Mouse (Mus musculus) heart, embryonic 12.5 days (tissue): ENCODE results near the gene Slk. TPM values are rescaled to one million over a fixed set of nuclear protein-coding genes. Genes with fewer than 3 reads are reported as not detected.

Source experiments
- polyA plus RNA-seq: library from polyadenylated mRNA; unstranded; fragments of >200 nt; fragmentation: Nextera tagmentation; extraction: Ambion mirVana; gene quantifications from 2 replicates; pipeline ENCODE4 v1.2.1, GENCODE M21; 2016

The Slk gene
- polyA plus RNA-seq, 1 experiment from 2014 or later = 12.6 TPM

Other genes with a start within 250 kb of the Slk start
- gene Sh3pxd2a, start 115.3 kb upstream of the Slk start, polyA plus RNA-seq = 6.2 TPM in 2 replicates
- 34.2 and 35.3 TPM in 2 replicates for gene Stn1, start 42.2 kb upstream of the Slk start, polyA plus RNA-seq
- gene Col17a1, start 112.4 kb downstream of the Slk start, polyA plus RNA-seq = 0.36 and 0.69 TPM in 2 replicates
- 258 and 263 TPM in 2 replicates for gene Sfr1, start 152.0 kb downstream of the Slk start, polyA plus RNA-seq